Mouse (Mus musculus) megakaryocyte, embryonic 14.5 days (primary cell): Measurements from ENCODE around the gene Vwa3a. TPM values are rescaled to one million over a fixed set of nuclear protein-coding genes. Genes with fewer than 3 reads are reported as not detected.

Experiments
- H3K27me3 ChIP-seq: replicated peaks from 2 replicates; pipeline ENCODE3; 2012; ENCODE audit warnings: inconsistent platforms
- H3K36me3 ChIP-seq: replicated peaks from 2 replicates; pipeline ENCODE3; 2012; ENCODE audit warnings: low read length, inconsistent platforms, mixed read lengths
- H3K4me1 ChIP-seq: 2 replicates; pipeline ENCODE4 v1.6.1; 2012; ENCODE audit warnings: inconsistent platforms
- H3K4me3 ChIP-seq: replicated peaks from 2 replicates; pipeline ENCODE3; 2012; ENCODE audit warnings: moderate library complexity, mild to moderate bottlenecking, inconsistent platforms
- H3K9me3 ChIP-seq: 2 replicates; pipeline ENCODE4 v1.6.1; 2012; ENCODE audit warnings: inconsistent platforms
- FLI1 ChIP-seq: IDR thresholded peaks from 2 replicates; pipeline ENCODE4 v1.6.1; 2012; ENCODE audit warnings: low read length, inconsistent platforms, mixed read lengths
- GATA1 ChIP-seq: IDR thresholded peaks from 3 replicates; pipeline ENCODE4 v1.6.1; 2012; ENCODE audit warnings: mixed read lengths, low read length, inconsistent platforms, borderline replicate concordance
- polyA plus RNA-seq: library from polyadenylated mRNA; stranded (reverse); fragments of >175 nt; gene quantifications from 2 replicates; pipeline ENCODE4 v1.2.3, GENCODE M21; 2012; ENCODE audit warnings: low replicate concordance; ENCODE audit not compliant: insufficient read depth

Gene Vwa3a
- polyA plus RNA-seq, 1 experiment = not detected

DNA sequence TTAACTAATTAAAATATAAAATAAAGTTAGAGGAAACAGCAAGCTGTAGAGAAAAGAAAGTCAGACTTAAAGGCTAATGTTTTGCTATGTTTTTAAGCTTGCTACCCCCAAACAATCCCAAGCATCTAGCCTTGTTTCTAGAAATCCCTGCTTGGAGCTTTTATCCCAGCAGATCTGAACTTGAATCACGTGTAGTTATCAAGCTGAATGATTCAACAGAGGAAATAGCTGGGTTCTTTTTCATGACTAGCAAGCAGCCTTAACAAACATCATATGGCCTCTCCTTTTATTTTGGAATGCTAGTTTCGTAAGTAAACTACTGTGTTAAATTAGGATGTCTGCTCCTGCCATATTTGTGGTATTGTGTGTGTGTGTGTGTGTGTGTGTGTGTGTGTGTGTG is 21.9 kb upstream of the Vwa3a start:
- H3K4me3 ChIP-seq = no peak overlapping the region

DNA sequence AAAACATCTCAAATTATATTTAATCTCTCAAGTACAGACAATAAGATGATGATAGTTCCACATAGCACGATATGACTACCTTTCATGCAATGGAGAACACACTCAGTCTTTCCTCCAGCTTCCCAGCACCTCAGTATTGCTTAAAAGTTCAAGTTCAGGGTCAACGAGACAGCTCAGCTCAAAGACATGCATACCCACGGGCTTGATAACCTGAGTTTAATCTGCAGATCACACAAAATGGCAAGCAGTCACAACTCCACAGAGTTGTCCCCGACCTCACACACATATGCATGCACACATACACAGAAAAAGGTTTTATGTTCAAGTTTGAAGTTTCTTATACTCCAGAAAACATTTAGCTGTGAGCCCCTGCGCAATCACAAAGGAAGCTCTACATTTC is 18.1 kb upstream of the Vwa3a start:
- H3K36me3 ChIP-seq = peaks cover 21% of the 10 kb centered on the region
- H3K27me3 ChIP-seq = no peaks in the 10 kb centered on the region
- no peak for TF ChIP-seq FLI1
- no peak for TF ChIP-seq GATA1
- no peak overlapping the region for H3K4me3 ChIP-seq
- peaks cover 86% of the 10 kb centered on the region for H3K4me1 ChIP-seq
- no peaks in the 10 kb centered on the region for H3K9me3 ChIP-seq

More for the DNA sequence above, 21.9 kb upstream of the Vwa3a start:
- Histone ChIP-seq H3K4me1 (peaks cover 62% of the 10 kb centered on the region), H3K27me3 (no peaks in the 10 kb centered on the region), H3K9me3 (no peaks in the 10 kb centered on the region), H3K36me3 (peaks cover 16% of the 10 kb centered on the region)
- TF ChIP-seq GATA1 (no peak), FLI1 (no peak)

- Histone ChIP-seq H3K27me3 (no peaks in the 10 kb centered on the region), H3K9me3 (no peaks in the 10 kb centered on the region), H3K4me1 (peaks cover 86% of the 10 kb centered on the region), H3K4me3 (no peak overlapping the region), H3K36me3 (peaks cover 25% of the 10 kb centered on the region)
- TF ChIP-seq GATA1 = no peak
- TF ChIP-seq FLI1 = no peak
These were observed 17.7 kb upstream of the Vwa3a start for GRCm38 (mm10) chr7:120721456-120721855.

GRCm38 (mm10) chr7:120722063-120722462 is 17.1 kb upstream of the Vwa3a start:
- Histone ChIP-seq H3K9me3 (no peaks in the 10 kb centered on the region), H3K4me3 (peak overlapping the region; percentile 67), H3K4me1 (peaks cover 91% of the 10 kb centered on the region), H3K27me3 (no peaks in the 10 kb centered on the region), H3K36me3 (peaks cover 30% of the 10 kb centered on the region)
- no peak for TF ChIP-seq FLI1
- no peak for TF ChIP-seq GATA1

DNA sequence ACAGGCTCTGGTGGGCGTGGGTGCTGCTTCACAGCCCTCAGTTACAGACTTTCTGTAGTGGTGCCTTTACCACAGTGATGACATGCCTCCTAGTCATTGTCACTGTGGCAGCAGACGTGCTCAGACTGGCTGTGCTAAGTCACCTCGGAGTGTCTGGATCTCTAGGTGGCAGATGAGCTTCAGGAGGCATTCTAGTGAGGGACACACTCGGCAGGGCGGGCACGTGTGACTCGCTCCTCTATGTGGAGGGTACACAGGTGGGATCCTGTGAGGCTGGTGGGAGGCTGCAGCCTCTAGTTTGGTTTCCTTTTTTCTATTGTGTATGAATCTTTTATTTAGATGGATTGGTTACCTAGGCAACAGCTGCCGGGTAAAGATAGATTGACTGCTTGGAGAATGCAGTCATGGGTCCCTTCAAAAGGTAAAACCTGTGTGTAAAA is 16.3 kb upstream of the Vwa3a start:
- Histone ChIP-seq H3K4me1 (peaks cover 99% of the 10 kb centered on the region), H3K9me3 (no peaks in the 10 kb centered on the region), H3K27me3 (no peaks in the 10 kb centered on the region), H3K4me3 (peak overlapping the region; percentile 73), H3K36me3 (peaks cover 33% of the 10 kb centered on the region)
- no peak for TF ChIP-seq FLI1
- no peak for TF ChIP-seq GATA1

- Histone ChIP-seq H3K4me3 (no peak overlapping the region), H3K36me3 (peaks cover 45% of the 10 kb centered on the region), H3K9me3 (no peaks in the 10 kb centered on the region)
These were observed 11.5 kb upstream of the Vwa3a start for GRCm38 (mm10) chr7:120727581-120727980.

GRCm38 (mm10) chr7:120729635-120730034 is 9.5 kb upstream of the Vwa3a start:
- Histone ChIP-seq H3K4me1 (peaks cover 54% of the 10 kb centered on the region), H3K9me3 (no peaks in the 10 kb centered on the region), H3K27me3 (no peaks in the 10 kb centered on the region), H3K4me3 (peak overlapping the region; percentile 90), H3K36me3 (peaks cover 55% of the 10 kb centered on the region)
- TF ChIP-seq GATA1 (no peak), FLI1 (no peak)

More at GRCm38 (mm10) chr7:120727581-120727980, 11.5 kb upstream of the Vwa3a start:
- no peaks in the 10 kb centered on the region for H3K27me3 ChIP-seq
- peaks cover 75% of the 10 kb centered on the region for H3K4me1 ChIP-seq
- no peak for TF ChIP-seq GATA1
- TF ChIP-seq FLI1 = no peak

DNA sequence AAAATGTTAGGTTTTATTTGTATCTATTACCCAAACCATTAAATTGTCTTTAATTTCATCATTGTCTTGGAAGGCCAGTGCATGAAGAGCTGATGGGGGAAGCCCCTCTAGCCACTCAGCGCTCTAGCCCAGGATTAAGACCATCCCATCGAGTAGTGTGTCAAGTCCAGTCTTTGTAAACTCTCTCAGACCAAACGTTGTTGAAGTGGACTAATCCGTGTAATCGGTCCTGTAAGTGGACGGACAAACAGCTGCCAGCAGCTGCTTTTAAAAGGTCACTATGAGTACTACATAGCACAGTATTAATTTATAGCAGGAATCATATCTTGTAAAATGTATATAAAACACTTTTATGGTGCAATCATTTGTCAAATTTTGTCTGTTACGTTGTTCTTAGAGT is 6.2 kb upstream of the Vwa3a start:
- TF ChIP-seq GATA1 (no peak), FLI1 (no peak)
- Histone ChIP-seq H3K9me3 (no peaks in the 10 kb centered on the region), H3K4me1 (peaks cover 22% of the 10 kb centered on the region), H3K4me3 (no peak overlapping the region), H3K36me3 (peaks cover 42% of the 10 kb centered on the region), H3K27me3 (no peaks in the 10 kb centered on the region)

DNA sequence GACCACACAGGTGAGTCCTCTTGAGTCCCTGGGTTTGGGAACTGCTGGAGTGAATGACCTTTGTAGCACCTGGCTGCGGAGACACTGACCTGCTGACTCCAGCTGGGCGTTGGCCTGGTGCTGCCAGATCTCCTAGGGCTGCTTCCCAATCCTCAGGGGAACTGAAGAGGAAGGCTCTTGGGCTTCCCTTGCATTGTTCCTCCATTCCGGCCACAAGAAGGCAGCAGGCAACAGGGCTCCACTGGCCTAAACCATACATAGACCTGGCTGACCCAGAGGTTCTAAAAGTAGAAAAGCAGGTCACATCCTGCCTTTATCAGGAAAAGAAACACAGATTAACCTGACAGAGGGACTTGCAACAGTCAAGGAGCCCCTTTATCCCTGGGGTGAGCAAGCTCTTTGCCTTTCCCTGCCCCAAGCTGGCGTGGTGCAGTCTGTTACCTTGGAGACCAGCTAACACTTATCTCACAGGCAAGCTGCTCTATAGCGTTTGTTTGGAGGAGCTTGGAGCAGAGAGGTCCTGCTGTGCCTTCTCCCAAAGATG is 512 bp downstream of the Vwa3a start:
- peaks cover 14% of the 10 kb centered on the region for H3K4me1 ChIP-seq
- peaks cover 37% of the 10 kb centered on the region for H3K27me3 ChIP-seq
- peaks cover 4% of the 10 kb centered on the region for H3K36me3 ChIP-seq
- no peaks in the 10 kb centered on the region for H3K9me3 ChIP-seq
- TF ChIP-seq FLI1 (no peak), GATA1 (no peak)
- H3K4me3 ChIP-seq = no peak overlapping the region

DNA sequence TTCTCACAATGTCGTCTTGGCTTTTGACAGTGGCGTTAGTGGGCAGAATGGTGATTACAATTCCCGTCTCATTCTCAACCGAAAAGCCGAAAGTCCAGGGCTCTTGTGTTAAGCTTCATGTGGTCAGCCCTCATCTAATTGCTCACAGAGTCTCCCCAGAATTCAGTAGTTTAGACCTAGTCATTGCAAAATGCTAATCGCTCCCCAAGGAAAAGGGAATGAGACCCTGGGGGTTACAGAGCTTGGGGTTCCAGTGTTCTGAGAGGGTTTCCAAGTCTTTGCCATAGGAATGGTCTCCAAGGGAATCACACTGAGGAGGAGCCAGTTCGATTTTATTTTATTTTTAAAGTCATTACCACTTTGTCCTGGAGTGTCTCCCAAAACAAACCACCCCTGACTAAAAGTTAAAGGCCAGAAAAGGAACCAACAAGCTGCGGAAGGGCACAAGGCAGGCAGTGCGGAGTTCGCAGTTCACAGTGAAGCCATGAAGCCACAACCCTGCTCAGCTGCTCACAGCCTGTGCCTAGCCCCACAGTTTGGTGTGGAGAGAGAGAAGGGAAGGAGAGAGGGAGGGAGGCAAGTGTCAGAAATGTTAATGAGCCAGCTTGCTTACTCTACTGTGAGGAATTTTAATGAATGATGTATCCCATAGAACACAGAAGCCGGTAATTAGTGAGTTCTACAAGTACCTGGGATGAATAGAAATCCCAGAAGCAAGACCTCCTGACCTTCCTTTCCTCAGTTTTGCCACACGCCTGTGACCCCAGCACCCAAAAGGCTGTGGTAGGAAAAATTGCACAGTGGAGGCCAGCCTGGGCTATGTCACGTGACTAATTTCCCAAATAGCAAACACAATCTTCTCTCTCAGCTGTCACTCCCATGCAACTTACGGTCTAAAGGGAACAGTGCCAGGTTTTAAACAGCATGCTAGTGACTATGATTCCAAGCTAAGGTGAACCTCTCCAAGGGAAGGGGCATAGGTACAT is 4.5 kb downstream of the Vwa3a start:
- peaks cover 14% of the 10 kb centered on the region for H3K4me1 ChIP-seq
- peaks cover 53% of the 10 kb centered on the region for H3K27me3 ChIP-seq

More for the DNA sequence above, 4.5 kb downstream of the Vwa3a start:
- H3K4me3 ChIP-seq = no peak overlapping the region
- no peaks in the 10 kb centered on the region for H3K36me3 ChIP-seq
- peaks cover 9% of the 10 kb centered on the region for H3K9me3 ChIP-seq
- TF ChIP-seq FLI1 (no peak), GATA1 (no peak)
